Mouse (Mus musculus) cortical plate, adult 2 months (tissue): ENCODE data around the gene Gm10803. TPM values are rescaled to one million over a fixed set of nuclear protein-coding genes. Genes with fewer than 3 reads are reported as not detected.

Experiments used
- H3K27ac ChIP-seq: fragments of 200-500 bp; 2 replicates; pipeline ENCODE4 v1.5.1; 2012; ENCODE audit warnings: low read length, control low read depth, inconsistent platforms; ENCODE audit not compliant: insufficient read depth
- H3K4me1 ChIP-seq: fragments of 200-500 bp; 2 replicates; pipeline ENCODE4 v1.6.1; 2011; ENCODE audit warnings: low read length; ENCODE audit not compliant: control insufficient read depth, insufficient read depth
- H3K4me3 ChIP-seq: fragments of 200-500 bp; 2 replicates; pipeline ENCODE4 v1.5.1; 2011; ENCODE audit warnings: mild to moderate bottlenecking, low read length, control low read depth; ENCODE audit not compliant: insufficient read depth
- CTCF ChIP-seq: fragments of 200-500 bp; IDR thresholded peaks from 2 replicates; pipeline ENCODE4 v1.5.1; 2011; ENCODE audit warnings: mild to moderate bottlenecking, control low read depth, low read length; ENCODE audit not compliant: insufficient read depth; ENCODE audit errors: extremely low read depth
- POLR2A ChIP-seq: fragments of 200-500 bp; IDR thresholded peaks from 2 replicates; pipeline ENCODE4 v1.6.1; 2011; ENCODE audit warnings: mild to moderate bottlenecking, low read length, control low read depth; ENCODE audit not compliant: insufficient read depth; ENCODE audit errors: extremely low read depth
- polyA plus RNA-seq: library from polyadenylated mRNA; depleted of rRNA; stranded (reverse); fragments of >200 nt; gene quantifications from 2 replicates; pipeline ENCODE4 v1.2.3, GENCODE M21; 2012; rRNA removed

The Gm10803 gene
- polyA plus RNA-seq, 1 experiment, result not detected

- H3K4me1 ChIP-seq, result no peaks in the 10 kb centered on the region
Observed at GRCm38 (mm10) chr2:93587446-93587845, 27.1 kb downstream of the Gm10803 start.

GRCm38 (mm10) chr2:93589875-93590274 is 29.5 kb downstream of the Gm10803 start:
- TF ChIP-seq POLR2A (no peak), CTCF (no peak)
- H3K4me1 ChIP-seq, result no peaks in the 10 kb centered on the region
- no peak overlapping the region for H3K27ac ChIP-seq
- H3K4me3 ChIP-seq, result no peak overlapping the region

More at GRCm38 (mm10) chr2:93587446-93587845, 27.1 kb downstream of the Gm10803 start:
- no peak overlapping the region for H3K27ac ChIP-seq
- H3K4me3 ChIP-seq, result no peak overlapping the region
- TF ChIP-seq CTCF (no peak), POLR2A (no peak)

GRCm38 (mm10) chr2:93591706-93592105 is 31.3 kb downstream of the Gm10803 start:
- Histone ChIP-seq H3K27ac (no peak overlapping the region), H3K4me1 (no peaks in the 10 kb centered on the region), H3K4me3 (no peak overlapping the region)
- no peak for TF ChIP-seq POLR2A
- no peak for TF ChIP-seq CTCF

DNA sequence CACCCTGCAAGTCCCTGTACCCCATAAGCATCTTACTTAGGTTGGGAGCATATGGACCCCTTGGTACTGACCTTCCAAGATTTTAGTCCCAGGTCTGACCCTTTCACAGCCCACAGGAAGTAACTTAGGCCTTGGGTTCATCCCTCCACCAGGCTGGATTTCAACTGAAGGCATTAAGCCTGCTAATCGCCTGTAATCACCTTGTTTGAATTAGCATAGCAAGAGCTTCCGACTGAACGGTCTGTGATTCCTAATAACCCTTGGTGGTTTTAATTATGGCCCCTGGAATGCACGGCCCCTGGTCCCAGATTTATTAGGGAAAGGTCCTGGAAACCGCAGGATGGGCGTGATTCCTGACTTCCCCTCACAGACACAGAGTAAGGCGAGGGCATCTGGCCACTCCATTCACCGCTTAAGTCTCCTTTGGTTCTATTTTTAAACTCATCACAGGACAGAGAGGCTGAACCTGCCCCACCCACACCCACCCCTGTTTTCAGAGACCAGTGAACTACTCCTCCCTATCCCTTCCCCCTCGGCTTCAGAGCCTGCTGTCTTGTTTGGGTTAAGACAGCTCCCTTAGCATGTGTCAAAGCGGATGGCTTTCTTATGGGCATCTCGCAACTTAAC is 31.9 kb downstream of the Gm10803 start:
- TF ChIP-seq POLR2A (no peak), CTCF (no peak)
- H3K27ac ChIP-seq, result no peak overlapping the region
- no peak overlapping the region for H3K4me3 ChIP-seq
- no peaks in the 10 kb centered on the region for H3K4me1 ChIP-seq

GRCm38 (mm10) chr2:93593121-93593520 is 32.8 kb downstream of the Gm10803 start:
- Histone ChIP-seq H3K27ac (no peak overlapping the region), H3K4me3 (no peak overlapping the region), H3K4me1 (no peaks in the 10 kb centered on the region)
- TF ChIP-seq CTCF (no peak), POLR2A (no peak)

DNA sequence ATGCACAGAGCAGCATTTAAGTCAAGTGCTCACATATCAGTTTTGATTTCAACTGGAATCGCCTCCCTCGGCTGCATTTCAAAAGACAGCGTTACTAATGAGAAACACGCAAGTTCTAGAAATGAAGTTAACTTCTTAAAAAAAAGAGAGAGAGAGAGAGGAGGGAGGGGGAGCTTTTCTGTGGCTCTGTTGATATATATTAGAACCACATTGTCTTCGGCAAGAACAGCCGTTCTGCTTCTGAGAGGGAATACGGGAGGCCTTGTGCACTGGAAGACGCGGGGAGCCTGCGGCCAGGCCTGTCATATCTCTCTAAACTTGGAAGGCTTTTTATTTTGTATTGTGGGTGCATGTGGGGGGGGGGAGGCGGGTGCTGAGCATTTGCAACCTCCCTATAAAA is 36.8 kb downstream of the Gm10803 start:
- H3K27ac ChIP-seq, result no peak overlapping the region
- H3K4me1 ChIP-seq, result no peaks in the 10 kb centered on the region
- TF ChIP-seq CTCF, result no peak
- no peak for TF ChIP-seq POLR2A
- H3K4me3 ChIP-seq, result no peak overlapping the region

GRCm38 (mm10) chr2:93599731-93600130 is 39.4 kb downstream of the Gm10803 start:
- H3K27ac ChIP-seq, result no peak overlapping the region
- H3K4me1 ChIP-seq, result no peaks in the 10 kb centered on the region
- no peak overlapping the region for H3K4me3 ChIP-seq
- TF ChIP-seq CTCF (no peak), POLR2A (no peak)

- no peak overlapping the region for H3K27ac ChIP-seq
- H3K4me3 ChIP-seq, result no peak overlapping the region
- TF ChIP-seq CTCF (no peak), POLR2A (no peak)
- no peaks in the 10 kb centered on the region for H3K4me1 ChIP-seq
Observed at GRCm38 (mm10) chr2:93604601-93605285, 44.4 kb downstream of the Gm10803 start.

DNA sequence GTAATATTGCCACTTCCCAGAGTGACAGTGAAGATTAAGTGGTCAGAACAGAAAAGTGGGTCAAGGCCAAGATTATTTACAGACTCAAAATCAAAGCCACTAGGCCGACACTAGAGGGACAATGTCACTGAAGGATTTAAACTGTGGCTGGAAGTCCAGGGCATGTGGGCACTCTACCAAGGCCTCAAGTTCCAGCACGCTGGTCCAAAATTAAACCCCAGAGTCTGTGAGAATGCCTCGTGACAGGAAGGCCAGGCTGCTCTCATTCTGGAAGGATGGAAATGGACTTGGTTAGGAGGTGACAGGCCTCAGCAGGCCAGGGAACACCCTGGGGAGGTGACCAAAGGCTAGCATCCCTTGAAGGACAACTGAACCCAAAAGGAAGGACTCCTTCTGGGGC is 48.4 kb downstream of the Gm10803 start:
- H3K4me3 ChIP-seq, result no peak overlapping the region
- H3K4me1 ChIP-seq, result no peaks in the 10 kb centered on the region
- TF ChIP-seq CTCF (no peak), POLR2A (no peak)
- H3K27ac ChIP-seq, result no peak overlapping the region

DNA sequence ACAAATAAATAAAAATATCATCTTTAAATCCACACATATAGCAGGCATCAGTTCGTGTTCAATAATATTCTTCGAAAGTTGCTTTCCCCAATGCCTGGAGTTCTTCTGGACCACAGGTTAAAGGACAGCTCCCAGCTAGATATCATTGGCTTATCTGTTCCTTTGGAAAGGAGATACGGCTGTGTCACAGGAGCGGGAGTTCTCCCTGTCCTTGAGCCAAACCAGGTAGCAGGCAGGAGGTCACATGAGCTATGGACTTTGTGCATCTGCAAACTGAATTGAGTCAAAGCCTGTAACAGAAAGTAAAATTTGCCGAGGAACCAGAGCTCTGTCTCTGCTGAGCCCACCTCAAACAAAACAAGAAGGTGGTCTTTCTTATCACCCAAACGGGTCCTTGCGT is 52.7 kb downstream of the Gm10803 start:
- Histone ChIP-seq H3K4me1 (no peaks in the 10 kb centered on the region), H3K4me3 (no peak overlapping the region), H3K27ac (no peak overlapping the region)
- TF ChIP-seq POLR2A (no peak), CTCF (no peak)

Other genes with a start within 250 kb of the Gm10803 start
- 1.7 and 3.3 TPM in 2 replicates for gene Tspan18, start 226.1 kb upstream of the Gm10803 start, polyA plus RNA-seq
- gene Cd82, start 97.4 kb upstream of the Gm10803 start, polyA plus RNA-seq, result 35.2 and 45.3 TPM in 2 replicates
- 0.68 and 0.77 TPM in 2 replicates for gene Alx4, start 81.8 kb downstream of the Gm10803 start, polyA plus RNA-seq